Mouse (Mus musculus) adrenal gland, postnatal 10 days (tissue): ENCODE data around the gene Nlrp6. TPM values are rescaled to one million over a fixed set of nuclear protein-coding genes. Genes with fewer than 3 reads are reported as not detected.

Experiments used
- DNase-seq: peaks from one replicate; pipeline ENCODE4 v3.0.0; 2021; ENCODE audit warnings: mixed read lengths
- total RNA-seq, 2 experiments: library from RNA; stranded (reverse); gene quantifications; 2 replicates each; pipeline ENCODE4 v1.2.3; 2021

Gene Nlrp6
- total RNA-seq, 2 experiments from 2014 or later: 4.9 to 7.9 TPM

DNA sequence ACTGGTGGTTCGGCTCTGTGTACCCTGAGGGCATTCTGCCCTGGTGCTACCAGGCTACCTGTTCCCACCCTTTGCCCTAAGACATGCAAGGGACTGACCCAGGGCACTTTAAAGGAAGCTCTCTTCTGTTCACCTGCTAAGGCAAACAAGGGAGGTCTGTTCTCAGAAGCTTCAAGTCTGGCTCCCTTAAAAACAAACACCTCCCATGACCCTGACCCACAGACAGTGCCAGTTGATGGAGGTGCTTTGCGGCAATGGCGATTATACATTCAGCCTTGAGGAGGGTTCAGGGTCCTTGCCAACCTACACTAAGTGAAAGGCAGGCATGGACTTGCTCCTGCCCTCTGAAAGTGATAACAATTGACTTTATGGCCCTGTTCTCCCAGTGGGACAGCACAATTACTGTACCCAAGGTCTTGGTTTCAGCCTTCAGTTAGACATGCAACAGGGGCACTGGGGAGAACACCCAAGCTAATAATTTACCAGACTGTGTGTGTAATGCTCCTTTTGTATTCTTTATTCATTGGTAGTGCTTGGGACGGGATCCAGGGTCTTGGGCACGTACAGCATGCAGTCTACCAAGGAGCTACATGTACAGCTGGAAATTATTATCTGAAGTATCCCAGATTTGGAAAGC is 7.7 kb upstream of the Nlrp6 start:
- no peak for DNase-seq

DNA sequence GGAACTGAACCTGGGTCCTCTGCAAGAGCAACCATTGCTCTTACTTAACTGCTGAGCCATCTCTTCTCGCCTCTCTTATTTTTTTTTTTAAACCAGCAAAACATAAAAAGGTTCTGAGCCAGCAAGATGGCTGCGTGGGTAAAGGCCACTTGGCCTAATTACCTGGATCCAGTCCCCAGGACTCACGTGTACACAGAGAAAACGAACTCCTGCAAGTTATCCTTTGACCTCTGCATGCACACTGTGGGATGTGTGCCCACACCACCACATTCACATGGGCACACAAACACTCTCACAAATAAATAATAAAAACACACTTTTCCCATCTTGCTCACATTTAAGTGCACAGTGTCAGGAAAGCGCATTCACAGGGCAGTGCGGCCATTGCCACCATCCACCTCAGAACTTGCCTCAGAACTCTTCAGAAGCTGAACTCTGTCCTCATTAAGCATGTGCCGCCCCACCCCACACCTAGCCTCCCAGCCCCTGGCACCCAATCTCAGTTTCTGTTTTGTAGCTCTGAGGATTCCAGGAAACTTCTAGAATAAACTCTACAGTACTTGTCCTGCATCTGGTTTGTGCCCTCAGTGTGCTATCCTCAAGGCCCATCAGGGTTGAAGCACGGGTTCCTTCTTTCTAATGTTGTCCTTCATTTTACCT is 6.5 kb upstream of the Nlrp6 start:
- DNase-seq: no peak

DNA sequence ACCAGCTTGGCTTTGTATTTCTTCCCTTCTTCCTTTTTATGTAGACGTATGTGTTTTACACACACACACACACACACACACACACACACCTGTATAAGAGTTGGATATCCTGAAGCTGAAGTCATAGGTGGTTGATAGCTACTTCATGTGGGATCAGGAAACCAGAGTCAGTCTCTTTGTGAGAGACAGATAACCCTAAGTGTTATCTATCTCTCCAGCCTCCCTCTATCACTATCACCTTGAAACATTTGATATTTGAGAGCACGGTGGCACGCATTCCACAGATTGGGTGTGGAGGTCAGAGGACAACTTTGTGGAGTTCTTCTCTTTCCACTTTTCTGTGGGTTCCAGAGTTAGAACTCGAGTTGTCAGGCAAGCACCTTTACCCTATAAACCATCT is 791 bp upstream of the Nlrp6 start:
- DNase-seq: no peak

DNA sequence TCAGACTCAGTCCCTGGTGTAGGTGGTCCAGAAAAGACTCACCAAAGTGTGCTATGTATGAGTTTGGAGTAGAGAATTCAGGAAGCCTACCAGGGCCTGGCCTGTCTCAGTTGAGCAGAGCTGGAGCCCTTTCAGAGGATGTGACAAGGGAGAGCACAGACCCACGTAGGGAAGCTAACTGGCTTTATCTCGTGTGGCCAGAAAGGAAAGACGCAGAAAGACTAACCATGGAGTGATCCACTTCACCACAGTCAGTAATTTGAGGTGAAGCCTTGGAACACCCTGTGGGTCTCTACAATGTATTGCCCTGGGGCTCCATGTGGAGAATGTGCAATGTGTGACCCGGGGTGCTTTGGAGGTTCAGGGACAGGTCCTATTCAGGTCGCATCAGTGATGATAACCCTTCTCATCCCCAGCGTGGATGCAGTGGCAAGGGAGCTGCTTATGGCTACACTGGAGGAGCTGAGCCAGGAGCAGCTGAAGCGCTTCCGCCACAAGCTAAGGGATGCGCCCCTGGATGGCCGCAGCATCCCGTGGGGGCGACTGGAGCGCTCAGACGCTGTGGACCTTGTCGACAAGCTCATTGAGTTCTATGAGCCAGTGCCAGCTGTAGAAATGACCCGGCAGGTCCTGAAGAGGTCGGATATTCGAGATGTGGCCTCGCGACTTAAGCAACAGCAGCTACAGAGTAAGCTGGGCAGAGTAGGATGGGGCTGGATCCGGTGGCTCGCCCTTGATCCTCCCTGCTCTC is 698 bp downstream of the Nlrp6 start:
- no peak for DNase-seq

DNA sequence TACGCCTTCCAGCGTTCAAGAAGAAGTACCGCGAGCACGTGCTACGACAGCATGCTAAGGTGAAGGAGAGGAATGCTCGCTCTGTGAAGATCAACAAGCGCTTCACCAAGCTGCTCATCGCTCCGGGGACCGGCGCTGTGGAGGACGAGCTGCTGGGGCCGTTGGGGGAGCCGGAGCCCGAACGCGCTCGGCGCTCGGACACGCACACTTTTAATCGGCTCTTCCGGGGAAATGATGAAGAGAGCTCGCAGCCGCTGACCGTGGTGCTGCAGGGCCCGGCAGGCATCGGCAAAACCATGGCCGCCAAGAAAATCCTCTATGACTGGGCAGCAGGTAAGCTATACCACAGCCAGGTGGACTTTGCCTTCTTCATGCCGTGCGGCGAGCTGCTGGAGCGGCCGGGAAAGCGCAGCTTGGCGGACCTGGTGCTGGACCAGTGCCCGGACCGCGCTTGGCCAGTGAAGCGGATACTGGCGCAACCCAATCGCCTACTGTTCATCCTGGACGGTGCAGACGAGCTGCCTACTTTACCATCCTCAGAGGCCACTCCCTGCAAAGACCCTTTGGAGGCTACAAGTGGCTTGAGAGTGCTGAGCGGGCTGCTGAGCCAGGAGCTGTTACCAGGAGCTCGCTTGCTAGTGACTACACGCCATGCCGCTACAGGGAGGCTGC is 1.8 kb downstream of the Nlrp6 start:
- DNase-seq: peak; percentile 80

DNA sequence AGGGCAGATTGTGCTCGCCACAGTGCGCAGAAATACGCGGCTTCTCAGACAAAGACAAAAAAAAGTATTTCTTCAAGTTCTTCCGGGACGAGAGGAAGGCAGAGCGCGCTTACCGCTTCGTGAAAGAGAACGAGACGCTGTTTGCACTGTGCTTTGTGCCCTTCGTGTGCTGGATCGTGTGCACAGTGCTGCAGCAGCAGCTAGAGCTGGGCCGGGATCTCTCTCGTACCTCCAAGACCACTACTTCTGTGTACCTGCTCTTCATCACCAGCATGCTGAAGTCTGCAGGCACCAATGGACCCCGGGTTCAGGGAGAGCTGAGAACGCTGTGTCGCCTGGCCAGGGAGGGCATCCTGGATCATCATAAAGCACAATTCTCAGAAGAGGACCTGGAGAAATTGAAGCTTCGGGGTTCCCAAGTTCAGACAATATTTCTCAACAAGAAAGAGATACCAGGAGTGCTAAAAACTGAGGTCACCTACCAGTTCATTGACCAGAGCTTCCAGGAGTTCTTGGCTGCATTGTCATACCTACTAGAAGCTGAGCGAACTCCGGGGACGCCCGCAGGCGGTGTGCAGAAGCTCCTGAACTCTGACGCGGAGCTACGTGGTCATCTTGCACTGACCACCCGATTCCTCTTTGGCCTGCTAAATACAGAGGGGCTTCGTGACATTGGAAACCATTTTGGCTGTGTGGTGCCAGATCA is 2.5 kb downstream of the Nlrp6 start:
- DNase-seq: no peak

DNA sequence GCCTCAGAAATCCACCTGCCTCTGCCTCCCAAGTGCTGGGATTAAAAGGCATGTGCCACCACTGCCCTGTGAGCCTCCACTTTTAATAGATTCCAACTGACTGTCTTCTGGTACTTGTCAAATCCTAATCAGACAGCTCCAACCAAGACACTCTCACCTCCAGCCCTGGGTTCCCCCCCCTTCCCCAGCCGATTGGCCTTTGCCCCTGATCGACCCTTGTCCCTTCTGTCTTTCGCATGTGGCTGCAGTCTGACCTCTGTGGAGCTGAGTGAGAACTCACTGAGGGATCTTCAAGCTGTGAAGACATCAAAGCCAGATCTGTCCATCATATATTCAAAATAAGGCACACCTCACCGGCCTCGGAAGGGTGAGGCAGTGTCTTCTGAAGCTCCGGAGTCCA is 6.5 kb downstream of the Nlrp6 start:
- DNase-seq: no peak

DNA sequence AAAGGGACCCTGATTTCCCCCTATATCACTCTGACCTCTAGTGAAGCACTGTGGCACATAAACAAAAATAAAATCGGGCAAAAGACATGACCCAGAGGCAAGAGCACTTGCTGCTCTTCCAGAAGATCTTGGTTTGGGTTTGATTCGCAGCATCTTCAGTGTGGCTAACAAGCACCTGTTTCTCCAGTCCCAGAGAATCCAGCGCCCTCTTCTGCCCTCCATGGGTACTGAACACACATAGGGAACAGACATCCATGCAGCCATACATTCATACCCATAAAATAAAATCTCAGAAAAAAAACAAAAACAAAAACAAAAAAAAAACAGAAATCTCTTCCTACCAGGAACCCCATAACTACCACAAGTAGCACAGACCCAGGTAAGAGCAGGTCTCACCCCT is 17.7 kb downstream of the Nlrp6 start:
- DNase-seq: no peak

DNA sequence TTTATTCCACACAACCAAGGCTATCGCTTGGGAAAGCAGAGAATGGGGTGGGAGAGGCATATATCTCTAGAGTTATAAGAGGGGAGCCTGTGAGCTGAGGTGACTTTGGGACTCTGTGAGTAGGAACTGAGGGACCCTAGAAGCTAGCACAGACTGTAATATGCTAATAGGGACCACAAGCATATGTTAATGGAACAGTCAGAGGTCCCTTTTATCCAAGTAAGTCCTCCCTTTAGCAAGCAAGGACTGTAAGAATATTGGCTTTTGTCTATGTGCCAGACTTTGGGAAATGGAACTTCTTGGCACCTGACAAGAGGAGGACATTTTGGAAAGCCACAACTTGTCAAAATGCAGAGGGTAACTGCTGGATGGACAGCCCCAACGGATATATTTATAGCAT is 18.2 kb downstream of the Nlrp6 start:
- no peak for DNase-seq

DNA sequence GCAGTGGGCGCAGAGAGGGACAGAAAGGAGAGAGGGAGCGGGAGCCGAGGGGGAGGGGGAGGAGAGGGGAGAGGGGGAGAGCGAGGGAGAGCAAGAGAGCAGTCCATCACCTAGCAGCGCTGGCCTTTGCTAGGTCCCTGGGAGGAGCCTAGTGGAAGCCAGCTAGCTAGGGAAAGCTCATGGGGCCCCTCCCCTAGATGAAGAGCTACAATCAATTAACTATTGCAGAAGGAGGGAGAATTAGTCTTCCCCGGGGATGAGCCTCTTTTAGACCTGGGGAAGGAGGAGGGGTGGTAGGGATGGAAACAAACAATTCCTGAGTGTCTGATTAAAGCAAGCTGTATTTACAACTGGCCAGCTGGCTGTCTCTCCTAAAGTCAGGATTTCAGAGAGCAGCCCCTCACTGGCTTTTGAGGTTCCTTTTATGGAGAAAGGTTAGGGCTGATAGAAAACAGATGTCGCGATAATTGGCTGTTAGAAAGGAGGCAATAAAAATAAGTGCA is 19.0 kb downstream of the Nlrp6 start:
- DNase-seq: no peak

DNA sequence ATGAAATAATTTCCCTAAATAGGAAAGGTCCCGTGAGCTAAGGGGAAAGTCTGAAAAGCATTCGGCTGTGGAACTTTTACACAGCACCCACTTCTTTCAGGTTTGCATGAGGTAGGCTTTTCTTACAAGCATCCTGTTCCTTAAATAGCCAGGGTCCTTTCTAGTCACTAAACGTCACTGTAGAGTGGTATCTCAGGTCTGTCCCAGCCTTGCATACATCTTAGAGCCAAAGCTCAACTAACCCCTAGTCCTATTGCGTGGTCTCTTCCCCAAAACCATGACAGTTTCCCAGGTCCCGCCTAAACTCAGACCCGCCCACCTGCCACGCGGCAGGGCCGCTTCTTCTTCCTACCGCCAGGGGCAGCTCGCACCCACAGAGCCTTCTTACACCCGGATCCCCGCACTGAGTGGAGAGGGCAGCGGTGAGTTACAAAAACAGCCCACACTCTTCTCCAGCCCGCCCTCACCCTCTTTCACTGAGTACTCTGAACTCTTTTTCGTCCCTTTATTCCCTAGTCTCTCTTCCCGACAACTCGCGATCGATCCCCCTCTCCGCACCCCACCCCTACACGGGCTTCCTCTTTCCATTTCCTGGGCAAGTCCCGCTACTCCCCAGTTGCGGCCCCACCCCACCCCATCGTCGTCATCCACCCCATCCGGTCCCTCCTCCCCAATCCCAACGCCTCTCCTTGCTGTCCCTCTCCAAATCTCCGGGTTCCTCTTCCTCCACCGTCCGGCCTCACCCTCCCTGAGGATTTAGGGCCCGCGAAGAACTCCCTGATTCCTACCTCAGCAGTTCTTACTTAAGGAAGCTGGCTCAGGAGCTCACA is 20.7 kb downstream of the Nlrp6 start, which contains the start of gene Pgghg:
Gene Pgghg (plus strand): TSS at position 170 of the 830 bp plus-strand sequence.
- DNase-seq: peak; percentile 93

DNA sequence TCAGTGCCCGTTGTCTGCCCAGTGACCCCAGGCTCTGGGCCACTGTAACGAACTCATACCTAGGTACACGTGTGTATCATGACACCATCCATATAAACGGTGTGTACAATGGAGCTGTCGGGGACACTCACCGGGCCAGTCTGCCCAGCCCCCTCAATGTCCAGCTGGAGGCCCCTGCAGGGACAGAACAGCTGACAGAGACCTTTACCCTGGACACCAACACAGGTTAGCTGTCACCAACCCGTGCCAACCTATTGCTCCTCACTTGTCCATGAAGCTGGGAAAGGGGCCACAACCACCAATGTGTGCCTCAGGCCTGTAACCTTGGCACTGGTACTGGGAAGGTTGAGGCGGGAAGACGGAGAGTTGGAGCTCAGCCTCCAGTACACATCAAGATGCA is 21.6 kb downstream of the Nlrp6 start:
- peak; percentile 52 for DNase-seq

DNA sequence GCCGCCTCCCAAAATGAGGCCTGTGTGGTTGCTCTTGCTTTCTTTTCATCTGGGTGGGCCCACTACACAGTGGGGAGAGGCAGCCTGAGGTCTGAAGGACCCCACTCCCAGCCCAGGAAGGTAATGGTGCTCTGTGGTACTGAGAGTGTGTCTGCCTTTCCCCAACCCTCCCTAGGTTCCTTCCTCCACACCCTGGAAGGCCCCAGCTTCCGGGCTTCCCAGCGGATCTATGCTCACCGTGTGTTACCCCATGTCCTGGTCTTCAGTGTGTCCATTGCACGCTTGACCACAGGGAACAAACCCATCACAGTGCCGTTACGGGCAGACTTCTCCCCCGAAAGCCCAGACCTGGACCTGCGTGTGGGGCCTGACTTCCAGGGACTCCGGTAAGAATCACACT is 22.1 kb downstream of the Nlrp6 start:
- DNase-seq: no peak

DNA sequence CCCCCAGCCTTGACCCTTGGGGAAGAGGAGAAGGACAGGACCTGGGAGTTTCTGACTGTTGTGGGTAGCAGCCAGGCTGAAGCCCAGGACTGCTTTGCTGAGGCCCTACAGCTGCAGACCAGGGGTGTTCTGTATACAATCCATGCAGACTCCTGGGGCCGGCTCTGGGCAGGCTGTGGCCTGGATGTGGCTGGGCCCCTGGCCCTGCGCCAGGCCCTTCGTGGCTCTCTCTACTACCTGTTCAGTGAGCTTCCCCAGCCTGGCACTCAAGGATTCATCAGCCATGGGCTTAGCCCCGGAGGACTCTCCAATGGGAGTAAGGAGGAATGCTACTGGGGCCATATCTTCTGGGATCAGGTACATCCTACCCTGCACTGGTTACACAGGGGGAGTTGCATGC is 22.7 kb downstream of the Nlrp6 start:
- DNase-seq: no peak

DNA sequence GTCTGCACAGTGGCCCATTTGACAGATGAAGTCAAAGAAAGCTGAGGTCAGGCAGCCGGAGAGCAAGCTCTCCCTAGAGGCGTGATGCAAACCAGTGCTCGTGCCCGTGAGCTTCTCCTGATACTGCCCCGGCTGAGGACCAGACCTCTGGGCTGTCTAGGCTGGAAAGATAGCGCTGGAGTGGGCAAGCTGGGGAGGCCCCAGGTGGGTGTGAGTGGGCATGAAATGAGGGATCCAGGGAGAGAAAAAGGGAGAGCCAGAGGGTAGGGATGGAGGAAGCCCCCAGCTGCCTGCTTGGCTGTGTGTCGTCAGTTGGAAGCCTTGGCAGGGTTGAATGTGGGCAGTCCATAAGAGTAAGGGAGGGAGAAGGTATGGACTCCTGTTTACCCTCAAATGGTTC is 23.5 kb downstream of the Nlrp6 start:
- no peak for DNase-seq

DNA sequence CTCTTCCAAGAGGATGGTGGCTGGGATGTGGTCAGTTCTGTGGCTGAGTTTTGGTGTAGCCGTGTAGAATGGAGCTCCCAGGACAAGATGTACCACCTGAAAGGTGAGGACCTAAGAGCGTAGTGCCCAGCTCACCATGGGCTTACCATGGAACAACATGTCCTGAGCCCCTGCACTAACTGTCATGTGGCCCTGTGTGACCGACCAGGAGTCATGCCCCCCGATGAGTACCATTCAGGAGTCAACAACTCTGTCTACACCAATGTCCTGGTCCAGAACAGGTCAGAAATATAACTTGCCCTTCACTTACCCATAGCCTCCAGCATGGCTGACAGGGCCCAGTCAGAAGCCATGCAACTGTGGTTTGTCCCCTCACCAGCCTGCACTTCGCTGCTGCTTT is 24.5 kb downstream of the Nlrp6 start:
- no peak for DNase-seq

DNA sequence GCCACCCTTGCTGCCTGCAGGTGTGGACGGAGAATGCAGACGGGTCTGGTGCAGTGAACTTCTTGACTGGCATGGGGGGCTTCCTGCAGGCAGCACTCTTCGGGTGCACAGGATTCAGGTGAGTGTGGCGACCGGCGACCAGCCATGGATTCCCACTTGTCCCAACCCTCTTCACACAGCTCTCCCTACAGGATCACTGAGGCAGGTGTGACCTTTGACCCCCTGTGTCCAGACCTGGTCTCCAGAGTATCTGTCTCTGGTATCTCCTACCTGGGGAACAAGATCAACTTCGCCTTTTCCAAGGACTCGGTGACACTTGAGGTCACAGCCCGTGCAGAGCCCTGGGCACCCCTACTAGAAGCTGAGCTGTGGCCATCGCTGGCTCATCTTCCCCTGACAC is 25.6 kb downstream of the Nlrp6 start:
- DNase-seq: no peak

DNA sequence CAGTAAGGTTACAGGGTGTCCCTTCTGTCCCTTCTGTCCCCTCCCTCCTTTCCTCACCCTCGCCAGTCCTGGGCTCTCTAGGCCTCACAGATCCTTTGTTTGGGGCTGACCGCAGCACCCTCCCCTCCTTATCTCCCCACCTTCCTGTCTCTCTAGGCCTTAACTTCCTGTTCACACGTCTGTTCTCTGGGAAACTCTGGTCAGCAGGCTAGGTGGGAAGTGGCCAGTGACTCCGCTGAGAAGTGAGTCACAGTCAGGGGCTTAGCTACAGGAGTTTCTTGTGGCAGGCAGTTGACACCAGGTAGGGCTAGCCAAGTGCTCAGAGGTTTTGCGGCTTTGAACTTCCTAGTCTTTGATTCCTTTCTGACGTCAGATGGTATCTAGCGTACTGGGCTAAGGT is 26.3 kb downstream of the Nlrp6 start:
- DNase-seq: no peak

DNA sequence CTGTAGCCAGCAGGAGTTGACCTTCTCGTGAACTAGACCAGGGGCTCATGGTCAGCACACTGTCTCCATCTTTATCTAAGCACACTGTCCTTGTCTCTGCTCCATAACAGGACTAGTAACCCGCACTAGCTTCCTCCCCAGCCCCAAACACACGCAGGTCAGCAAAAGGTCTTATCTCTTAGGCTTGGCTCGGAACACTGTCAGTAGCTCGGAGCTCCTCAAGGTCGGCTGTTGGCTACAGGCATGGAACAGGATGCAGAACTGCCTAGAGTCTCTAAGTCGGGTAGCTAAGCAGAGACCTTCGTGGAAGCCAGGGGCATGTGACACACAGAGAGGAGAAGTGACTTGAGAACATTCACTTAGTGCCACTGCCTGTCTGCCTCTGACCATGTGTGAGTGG is 27.5 kb downstream of the Nlrp6 start:
- peak; percentile 72 for DNase-seq

DNA sequence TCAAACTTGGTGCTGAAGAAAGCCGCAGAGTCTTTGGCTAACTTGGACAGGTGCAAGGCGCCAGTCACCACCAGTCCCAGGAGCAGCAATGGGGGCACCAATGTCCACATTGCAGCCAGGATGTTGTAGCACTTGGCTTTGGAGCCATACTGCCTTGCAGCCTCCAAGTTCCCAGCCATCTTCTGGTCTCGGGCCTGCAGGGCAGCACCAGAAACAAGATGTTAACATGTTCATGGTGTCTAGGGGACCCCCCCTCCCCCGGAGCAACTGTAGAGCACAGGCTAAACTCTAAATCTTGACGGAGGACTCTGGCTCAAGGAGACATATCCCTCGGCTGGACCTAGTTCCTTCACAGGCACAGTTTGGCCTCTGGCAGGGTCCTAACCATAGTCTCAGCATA is 28.6 kb downstream of the Nlrp6 start:
- DNase-seq: no peak

DNA sequence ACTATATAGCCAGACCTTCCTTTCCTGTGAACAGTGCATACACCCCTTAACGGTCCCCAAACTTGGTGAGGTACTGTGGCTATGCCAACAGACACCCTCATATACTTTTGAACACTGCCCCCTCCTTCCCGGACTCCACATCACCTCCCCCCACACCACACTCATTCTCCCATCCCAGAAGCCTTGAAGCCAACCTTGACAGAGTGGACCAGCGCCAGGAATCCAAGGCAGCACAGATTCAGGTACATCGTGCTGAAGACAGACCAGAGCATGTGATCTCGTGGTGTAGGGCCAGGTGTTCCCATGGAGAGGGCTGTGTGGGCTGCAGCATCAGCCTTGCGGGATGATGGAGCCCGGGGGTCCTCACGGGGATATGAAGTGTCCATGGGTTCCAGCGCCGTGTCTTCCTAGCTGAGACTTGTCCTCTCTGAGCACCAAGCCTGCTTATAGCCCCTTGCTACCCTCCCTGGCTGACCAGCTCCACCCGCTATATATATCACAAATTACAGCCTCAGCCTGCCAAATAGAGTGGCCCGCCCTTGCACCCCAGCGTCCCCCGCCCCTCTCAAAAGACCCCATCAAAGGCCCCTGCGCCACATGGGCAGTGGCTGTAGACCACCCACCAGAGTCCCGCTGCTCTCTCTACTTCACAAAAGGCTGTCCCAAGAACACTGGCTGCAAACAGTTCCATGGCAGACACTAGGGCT is 29.3 kb downstream of the Nlrp6 start, which contains the start of gene Ifitm5:
Gene Ifitm5 (minus strand): TSS at position 468 of the 707 bp plus-strand sequence.
- peak; percentile 68 for DNase-seq
